Mouse (Mus musculus) lung, embryonic 15.5 days (tissue): ENCODE results near the gene Zfp651. TPM values are rescaled to one million over a fixed set of nuclear protein-coding genes. Genes with fewer than 3 reads are reported as not detected.

Source experiments
- ATAC-seq: fragments of 200-750 bp; cut with Nextera tagmentation; 2 replicates; pipeline ENCODE4 v1.8.0; 2017; ENCODE audit warnings: moderate number of reproducible peaks, borderline replicate concordance; ENCODE audit not compliant: low FRiP score, low TSS enrichment; ENCODE audit errors: extremely low read depth
- H3K27ac ChIP-seq: fragments of 300-500 bp; sonication (generic); 2 replicates; pipeline ENCODE4 v1.5.1; 2015; ENCODE audit warnings: moderate library complexity, mild to moderate bottlenecking, inconsistent platforms
- H3K27me3 ChIP-seq: fragments of 300-500 bp; sonication (generic); 2 replicates; pipeline ENCODE4 v1.6.1; 2015; ENCODE audit warnings: inconsistent platforms
- H3K36me3 ChIP-seq: fragments of 300-500 bp; sonication (generic); 2 replicates; pipeline ENCODE4 v1.6.1; 2015; ENCODE audit warnings: inconsistent platforms
- H3K4me1 ChIP-seq: fragments of 300-500 bp; sonication (generic); 2 replicates; pipeline ENCODE4 v1.6.1; 2015; ENCODE audit warnings: inconsistent platforms
- H3K4me2 ChIP-seq: fragments of 300-500 bp; sonication (generic); 2 replicates; pipeline ENCODE4 v1.6.1; 2015; ENCODE audit warnings: inconsistent platforms, mild to moderate bottlenecking, moderate library complexity
- H3K4me3 ChIP-seq: fragments of 300-500 bp; sonication (generic); 2 replicates; pipeline ENCODE4 v1.5.1; 2015; ENCODE audit warnings: mild to moderate bottlenecking, inconsistent platforms
- H3K9ac ChIP-seq: fragments of 300-500 bp; sonication (generic); 2 replicates; pipeline ENCODE4 v1.6.1; 2015; ENCODE audit warnings: inconsistent platforms
- H3K9me3 ChIP-seq: fragments of 300-500 bp; sonication (generic); 2 replicates; pipeline ENCODE4 v1.6.1; 2016; ENCODE audit warnings: inconsistent platforms
- WGBS: fragments of 180-500 bp; shearing (Covaris S2); methylation state at CpG from one replicate; pipeline ENCODE4 v1.1.7; 2015; 5-methylcytosine and 5-hydroxymethylcytosine counted together
- polyA plus RNA-seq: library from polyadenylated mRNA; unstranded; fragments of >200 nt; fragmentation: Nextera tagmentation; extraction: Ambion mirVana; gene quantifications from 2 replicates; pipeline ENCODE4 v1.2.1, GENCODE M21; 2015

The Zfp651 gene
- polyA plus RNA-seq, 1 experiment from 2014 or later: 16.7 TPM

- no peaks in the 10 kb centered on the region for H3K27me3 ChIP-seq
- ATAC-seq: no peak
- peaks cover 31% of the 10 kb centered on the region for H3K4me1 ChIP-seq
- H3K36me3 ChIP-seq: peaks cover 57% of the 10 kb centered on the region
- no peak overlapping the region for H3K4me2 ChIP-seq
- 75% methylated on average over 16 of the region's 16 CpGs for WGBS
- no peak overlapping the region for H3K9ac ChIP-seq
- no peak overlapping the region for H3K4me3 ChIP-seq
- peak overlapping the region; percentile 32 for H3K27ac ChIP-seq
- no peaks in the 10 kb centered on the region for H3K9me3 ChIP-seq
Measured at GRCm38 (mm10) chr9:121765166-121765855, 6.2 kb downstream of the Zfp651 start.

GRCm38 (mm10) chr9:121772412-121772811 is 13.3 kb downstream of the Zfp651 start:
- H3K27ac ChIP-seq: no peak overlapping the region
- peaks cover 19% of the 10 kb centered on the region for H3K27me3 ChIP-seq
- ATAC-seq: no peak
- H3K36me3 ChIP-seq: peaks cover 10% of the 10 kb centered on the region
- no peak overlapping the region for H3K9ac ChIP-seq
- no peak overlapping the region for H3K4me3 ChIP-seq
- peaks cover 1% of the 10 kb centered on the region for H3K4me1 ChIP-seq
- H3K9me3 ChIP-seq: no peaks in the 10 kb centered on the region
- WGBS: 50% methylated on average over 5 of the region's 5 CpGs
- H3K4me2 ChIP-seq: no peak overlapping the region

- no peak overlapping the region for H3K9ac ChIP-seq
- 73% methylated on average over 10 of the region's 10 CpGs for WGBS
Measured at GRCm38 (mm10) chr9:121775951-121776350, 16.8 kb downstream of the Zfp651 start.

GRCm38 (mm10) chr9:121776511-121776910 is 17.4 kb downstream of the Zfp651 start:
- Histone ChIP-seq H3K27me3 (peaks cover 40% of the 10 kb centered on the region), H3K9me3 (no peaks in the 10 kb centered on the region), H3K4me1 (peaks cover 11% of the 10 kb centered on the region), H3K4me3 (no peak overlapping the region), H3K9ac (no peak overlapping the region), H3K36me3 (no peaks in the 10 kb centered on the region), H3K27ac (no peak overlapping the region), H3K4me2 (no peak overlapping the region)
- ATAC-seq: no peak
- 77% methylated on average over 7 of the region's 7 CpGs for WGBS

More at GRCm38 (mm10) chr9:121775951-121776350, 16.8 kb downstream of the Zfp651 start:
- Histone ChIP-seq H3K27me3 (peaks cover 40% of the 10 kb centered on the region), H3K4me2 (no peak overlapping the region), H3K4me3 (no peak overlapping the region), H3K27ac (no peak overlapping the region), H3K4me1 (peaks cover 11% of the 10 kb centered on the region), H3K9me3 (no peaks in the 10 kb centered on the region), H3K36me3 (no peaks in the 10 kb centered on the region)
- ATAC-seq: no peak

- peak; percentile 33; the same call in 1 of the 2 replicates for ATAC-seq
- no peaks in the 10 kb centered on the region for H3K9me3 ChIP-seq
- H3K4me1 ChIP-seq: peaks cover 11% of the 10 kb centered on the region
- WGBS: 12% methylated on average over 30 of the region's 30 CpGs
- peak within 1 kb of the TSS; percentile 28 for H3K4me3 ChIP-seq
- peak within 1 kb of the TSS; percentile 65 for H3K4me2 ChIP-seq
- no peaks in the 10 kb centered on the region for H3K36me3 ChIP-seq
- H3K27ac ChIP-seq: no peak within 1 kb of the TSS
- peaks cover 40% of the 10 kb centered on the region for H3K27me3 ChIP-seq
- no peak within 1 kb of the TSS for H3K9ac ChIP-seq
Measured at GRCm38 (mm10) chr9:121777484-121778065, 18.4 kb downstream of the Zfp651 start, which contains the start of gene Klhl40. Gene Klhl40, plus strand, starts transcription at chr9:121777607.

- Histone ChIP-seq H3K27ac (no peak overlapping the region), H3K4me1 (peaks cover 11% of the 10 kb centered on the region), H3K9me3 (no peaks in the 10 kb centered on the region), H3K4me3 (peak overlapping the region; percentile 28), H3K27me3 (peaks cover 40% of the 10 kb centered on the region), H3K9ac (no peak overlapping the region), H3K36me3 (no peaks in the 10 kb centered on the region), H3K4me2 (peak overlapping the region; percentile 65)
- peak; percentile 40; the same call in 1 of the 2 replicates for ATAC-seq
- WGBS: 10% methylated on average over 54 of the region's 54 CpGs
Measured at GRCm38 (mm10) chr9:121778066-121778624, 19.0 kb downstream of the Zfp651 start.

GRCm38 (mm10) chr9:121784801-121785200 is 25.7 kb downstream of the Zfp651 start:
- WGBS: 78% methylated on average over 12 of the region's 12 CpGs
- H3K9ac ChIP-seq: no peak overlapping the region
- H3K4me3 ChIP-seq: no peak overlapping the region
- no peak for ATAC-seq
- no peak overlapping the region for H3K4me2 ChIP-seq
- no peaks in the 10 kb centered on the region for H3K36me3 ChIP-seq
- no peaks in the 10 kb centered on the region for H3K4me1 ChIP-seq
- no peaks in the 10 kb centered on the region for H3K9me3 ChIP-seq
- no peak overlapping the region for H3K27ac ChIP-seq
- H3K27me3 ChIP-seq: peaks cover 4% of the 10 kb centered on the region; the same call in 1 of the 2 replicates

- no peak for ATAC-seq
- no peaks in the 10 kb centered on the region for H3K9me3 ChIP-seq
- H3K4me3 ChIP-seq: no peak overlapping the region
- 0 out of 2 replicates have a peak, but pooled peaks cover 4% of the 10 kb centered on the region for H3K27me3 ChIP-seq
- H3K27ac ChIP-seq: no peak overlapping the region
- H3K4me1 ChIP-seq: no peaks in the 10 kb centered on the region
- no peak overlapping the region for H3K9ac ChIP-seq
- WGBS: 79% methylated on average over 8 of the region's 8 CpGs
- H3K36me3 ChIP-seq: no peaks in the 10 kb centered on the region
- no peak overlapping the region for H3K4me2 ChIP-seq
Measured at GRCm38 (mm10) chr9:121785261-121785660, 26.1 kb downstream of the Zfp651 start.

GRCm38 (mm10) chr9:121786359-121786758 is 27.2 kb downstream of the Zfp651 start:
- H3K27ac ChIP-seq: no peak overlapping the region
- ATAC-seq: no peak
- no peak overlapping the region for H3K4me3 ChIP-seq
- H3K9me3 ChIP-seq: no peaks in the 10 kb centered on the region
- no peak overlapping the region for H3K9ac ChIP-seq
- 0 out of 2 replicates have a peak, but pooled peaks cover 4% of the 10 kb centered on the region for H3K27me3 ChIP-seq
- WGBS: 78% methylated on average over 2 of the region's 2 CpGs
- no peaks in the 10 kb centered on the region for H3K36me3 ChIP-seq
- H3K4me1 ChIP-seq: no peaks in the 10 kb centered on the region
- H3K4me2 ChIP-seq: no peak overlapping the region

GRCm38 (mm10) chr9:121791206-121791605 is 32.1 kb downstream of the Zfp651 start:
- ATAC-seq: 0 out of 2 replicates have a peak, but pooled peaks have one; percentile 6
- WGBS: 18% methylated on average over 5 of the region's 5 CpGs
- peaks cover 7% of the 10 kb centered on the region; the same call in 1 of the 2 replicates for H3K4me1 ChIP-seq
- H3K9me3 ChIP-seq: no peaks in the 10 kb centered on the region
- no peak overlapping the region for H3K4me3 ChIP-seq
- H3K4me2 ChIP-seq: no peak overlapping the region
- H3K36me3 ChIP-seq: no peaks in the 10 kb centered on the region
- no peak overlapping the region for H3K27ac ChIP-seq
- 0 out of 2 replicates have a peak, but pooled peaks cover 4% of the 10 kb centered on the region for H3K27me3 ChIP-seq
- H3K9ac ChIP-seq: no peak overlapping the region

GRCm38 (mm10) chr9:121791757-121792521 is 32.8 kb downstream of the Zfp651 start, which contains the start of gene Hhatl:
Gene Hhatl, minus strand, starts transcription at chr9:121792507.
- H3K27me3 ChIP-seq: 0 out of 2 replicates have a peak, but pooled peaks cover 4% of the 10 kb centered on the region
- peaks cover 7% of the 10 kb centered on the region; the same call in 1 of the 2 replicates for H3K4me1 ChIP-seq
- H3K4me3 ChIP-seq: no peak within 1 kb of the TSS
- H3K36me3 ChIP-seq: no peaks in the 10 kb centered on the region
- H3K9me3 ChIP-seq: no peaks in the 10 kb centered on the region
- ATAC-seq: peak; percentile 9; the same call in 1 of the 2 replicates
- H3K9ac ChIP-seq: no peak within 1 kb of the TSS
- WGBS: 38% methylated on average over 24 of the region's 24 CpGs
- no peak within 1 kb of the TSS for H3K4me2 ChIP-seq
- H3K27ac ChIP-seq: no peak within 1 kb of the TSS
